Mouse (Mus musculus) G1E (cell line): Measurements from ENCODE around the gene Siae. TPM values are rescaled to one million over a fixed set of nuclear protein-coding genes. Genes with fewer than 3 reads are reported as not detected.

Source experiments
- ATAC-seq: 2 replicates; pipeline ENCODE4 v1.8.0; 2016; ENCODE audit warnings: mild to moderate bottlenecking; ENCODE audit not compliant: insufficient number of reproducible peaks, poor library complexity, low FRiP score, severe bottlenecking; ENCODE audit errors: extremely low read depth
- DNase-seq: peaks from one replicate; pipeline ENCODE4 v3.0.0; 2012; ENCODE audit warnings: low spot score
- H3K27me3 ChIP-seq: 2 replicates; pipeline ENCODE4 v1.6.1; 2012; ENCODE audit warnings: mild to moderate bottlenecking, low read length, inconsistent platforms; ENCODE audit not compliant: insufficient read depth
- H3K36me3 ChIP-seq: replicated peaks from 2 replicates; pipeline ENCODE3; 2012; ENCODE audit warnings: mild to moderate bottlenecking, inconsistent platforms
- H3K4me1 ChIP-seq: 2 replicates; pipeline ENCODE4 v1.6.1; 2012; ENCODE audit warnings: low read depth, low read length, inconsistent platforms, mixed read lengths; ENCODE audit not compliant: insufficient read depth
- H3K4me3 ChIP-seq: 2 replicates; pipeline ENCODE4 v1.5.1; 2012; ENCODE audit warnings: low read depth, mild to moderate bottlenecking, inconsistent platforms, low read length, moderate library complexity, mixed read lengths
- H3K9me3 ChIP-seq: replicated peaks from 2 replicates; pipeline ENCODE4 v1.6.1; 2012; ENCODE audit warnings: inconsistent platforms
- CTCF ChIP-seq: IDR thresholded peaks from 2 replicates; pipeline ENCODE4 v1.5.1; 2012; ENCODE audit warnings: low read depth, low read length, inconsistent platforms, mixed read lengths
- GATA1 ChIP-seq: IDR thresholded peaks from 2 replicates; pipeline ENCODE4 v1.6.1; 2012; ENCODE audit warnings: borderline replicate concordance, low read length, inconsistent platforms, mixed read lengths
- GATA2 ChIP-seq: IDR thresholded peaks from 2 replicates; pipeline ENCODE4 v1.6.1; 2012; ENCODE audit warnings: low read depth, low read length, inconsistent platforms, borderline replicate concordance
- POLR2AphosphoS5 ChIP-seq: IDR thresholded peaks from 2 replicates; pipeline ENCODE4 v1.6.1; 2012; ENCODE audit warnings: low read depth, low read length, inconsistent platforms; ENCODE audit not compliant: insufficient replicate concordance
- TAL1 ChIP-seq: conservative IDR thresholded peaks from 2 replicates; pipeline ENCODE4 v1.6.1; 2012; ENCODE audit warnings: low read depth, low read length, inconsistent platforms, mixed read lengths
- polyA plus RNA-seq: library from polyadenylated mRNA; stranded (reverse); fragments of >175 nt; gene quantifications from 2 replicates; pipeline ENCODE4 v1.2.3, GENCODE M21; 2012
- total RNA-seq, 2 experiments: library from RNA; stranded (forward) in 1 of 2; stranded (reverse) in 1 of 2; fragments of 200-1000 nt in 1 of 2; fragments of >200 nt in 1 of 2; fragmentation: Nextera tagmentation in 1 of 2; gene quantifications; 2 replicates each; pipeline ENCODE4 v1.2.3; 2014 to 2017

Gene Siae
- total and polyA plus RNA-seq, 3 experiments, result 1.9 to 98.8 (median 44.5) TPM

DNA sequence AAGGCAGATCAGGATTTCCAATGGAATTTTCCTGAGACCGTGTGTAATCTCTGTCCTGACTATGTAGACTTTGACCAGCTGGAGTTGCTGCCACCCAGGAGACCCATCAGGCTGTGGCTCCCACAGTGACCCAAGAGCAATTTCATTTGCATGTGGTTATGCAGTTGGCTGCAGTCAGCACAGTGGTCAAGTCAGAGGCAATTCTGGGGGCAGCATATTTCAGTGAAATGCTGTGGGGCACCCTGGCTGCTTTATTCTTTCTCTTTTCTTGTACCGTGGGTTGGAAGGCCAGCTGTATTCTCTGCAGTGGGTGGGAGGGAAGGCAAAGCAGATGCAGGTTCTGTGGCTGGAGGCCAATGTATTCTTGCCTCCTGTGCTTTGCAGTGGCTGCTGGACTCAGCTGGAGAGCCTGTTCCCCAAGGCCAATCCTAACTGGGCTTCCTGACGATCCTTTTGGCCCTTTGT lies 70.6 kb downstream of the Siae start:
- H3K4me1 ChIP-seq, result peaks cover 2% of the 10 kb centered on the region; the same call in 1 of the 2 replicates
- no peak for DNase-seq
- no peaks in the 10 kb centered on the region for H3K27me3 ChIP-seq
- H3K9me3 ChIP-seq, result no peaks in the 10 kb centered on the region
- TF ChIP-seq CTCF (no peak), POLR2AphosphoS5 (no peak), TAL1 (no peak)
- H3K4me3 ChIP-seq, result no peak overlapping the region
- H3K36me3 ChIP-seq, result peaks cover 82% of the 10 kb centered on the region
- no peak for ATAC-seq

DNA sequence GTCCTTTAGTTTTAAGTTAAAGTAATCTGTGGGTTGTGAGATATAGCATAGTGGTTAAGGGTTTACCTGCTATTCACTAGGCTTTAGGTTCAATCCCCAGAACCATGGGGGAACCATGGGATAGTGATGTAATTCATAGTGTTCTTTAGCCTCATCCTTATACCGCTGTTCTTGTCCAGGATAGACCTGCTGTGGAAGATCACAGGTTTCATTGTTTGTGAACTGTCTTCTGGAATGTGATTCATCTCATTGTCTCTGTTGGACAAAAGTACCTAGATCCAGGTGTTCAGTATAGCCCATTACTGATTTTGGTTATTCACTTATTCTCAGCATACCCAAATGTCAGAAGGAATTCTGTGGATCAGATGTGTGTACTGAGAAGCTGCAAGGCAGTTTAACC lies 71.8 kb downstream of the Siae start:
- no peaks in the 10 kb centered on the region for H3K9me3 ChIP-seq
- TF ChIP-seq POLR2AphosphoS5 (no peak), GATA1 (no peak), GATA2 (no peak), CTCF (no peak), TAL1 (no peak)
- peaks cover 2% of the 10 kb centered on the region; the same call in 1 of the 2 replicates for H3K4me1 ChIP-seq
- no peak overlapping the region for H3K4me3 ChIP-seq
- H3K27me3 ChIP-seq, result no peaks in the 10 kb centered on the region
- DNase-seq (no peak), ATAC-seq (no peak)
- H3K36me3 ChIP-seq, result peaks cover 83% of the 10 kb centered on the region

DNA sequence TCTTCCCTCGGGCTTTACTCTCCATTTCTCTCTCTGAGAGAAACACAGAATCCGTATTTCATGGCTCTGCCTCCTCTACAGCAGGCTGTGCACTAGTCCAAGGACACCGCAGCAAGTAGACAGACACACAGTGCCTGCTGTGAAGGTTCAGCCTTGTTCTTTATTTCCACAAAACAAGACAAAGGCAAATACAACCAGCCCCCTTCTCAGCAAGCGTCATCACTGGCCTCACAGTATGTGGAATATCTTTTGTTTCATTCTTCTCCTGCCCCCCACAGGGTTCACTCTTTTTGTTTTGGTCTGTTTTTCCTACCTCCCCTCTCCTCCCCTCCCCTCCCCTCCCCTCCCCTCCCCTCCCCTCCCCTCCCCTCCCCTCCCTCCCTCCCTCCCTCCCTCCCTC lies 73.1 kb downstream of the Siae start:
- TF ChIP-seq GATA2 (no peak), POLR2AphosphoS5 (no peak), TAL1 (no peak), GATA1 (no peak), CTCF (no peak)
- ATAC-seq (no peak), DNase-seq (no peak)
- peaks cover 85% of the 10 kb centered on the region for H3K36me3 ChIP-seq
- H3K4me1 ChIP-seq, result peaks cover 2% of the 10 kb centered on the region; the same call in 1 of the 2 replicates
- H3K27me3 ChIP-seq, result no peaks in the 10 kb centered on the region
- no peak overlapping the region for H3K4me3 ChIP-seq
- H3K9me3 ChIP-seq, result no peaks in the 10 kb centered on the region

DNA sequence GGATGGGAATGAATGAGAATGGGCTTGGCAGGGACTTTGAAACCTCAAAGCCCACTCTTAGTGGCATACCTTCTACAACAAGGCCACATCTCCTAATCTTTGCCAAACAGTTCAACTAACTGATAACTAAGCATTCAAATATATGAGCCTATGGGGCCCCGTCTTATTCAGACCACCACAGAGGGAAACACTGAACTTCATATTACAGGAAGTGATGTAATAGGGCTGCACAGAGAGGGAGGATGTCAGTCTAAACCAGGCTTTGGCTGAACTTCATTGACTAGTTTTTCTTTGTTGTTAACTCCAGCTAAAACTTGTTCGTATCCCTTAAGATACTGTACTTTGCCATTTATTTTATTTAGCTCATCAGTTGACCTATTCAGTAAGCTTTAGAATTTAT lies 74.4 kb downstream of the Siae start:
- H3K4me1 ChIP-seq, result peaks cover 2% of the 10 kb centered on the region; the same call in 1 of the 2 replicates
- no peaks in the 10 kb centered on the region for H3K9me3 ChIP-seq
- DNase-seq, result no peak
- H3K4me3 ChIP-seq, result no peak overlapping the region
- no peaks in the 10 kb centered on the region for H3K27me3 ChIP-seq
- TF ChIP-seq GATA1, result no peak
- no peak for TF ChIP-seq CTCF
- TF ChIP-seq TAL1, result no peak
- TF ChIP-seq POLR2AphosphoS5, result no peak
- no peak for TF ChIP-seq GATA2
- H3K36me3 ChIP-seq, result peaks cover 77% of the 10 kb centered on the region
- ATAC-seq, result no peak

DNA sequence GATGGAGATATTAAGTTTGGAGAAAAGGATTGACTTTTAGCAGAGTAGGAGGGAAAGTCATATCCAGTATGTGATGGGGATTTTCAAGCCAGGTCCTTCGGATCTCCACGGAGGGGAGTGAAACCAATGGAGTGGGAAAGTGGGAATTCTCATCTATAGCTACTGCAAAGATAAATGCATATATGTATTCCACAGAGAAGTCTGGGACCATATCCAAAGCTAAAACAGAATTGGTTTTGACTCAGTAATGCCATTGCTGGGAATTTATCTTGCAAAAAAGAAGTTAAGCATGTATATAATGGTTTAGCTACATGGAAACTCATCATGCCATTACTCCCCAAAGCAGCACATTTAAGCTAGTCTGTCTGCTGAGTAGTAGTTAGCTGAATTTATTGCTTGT lies 76.8 kb downstream of the Siae start:
- no peak for ATAC-seq
- no peak for DNase-seq
- TF ChIP-seq CTCF (no peak), GATA1 (no peak), GATA2 (no peak), POLR2AphosphoS5 (no peak), TAL1 (no peak)
- peaks cover 70% of the 10 kb centered on the region for H3K36me3 ChIP-seq
- peaks cover 2% of the 10 kb centered on the region; the same call in 1 of the 2 replicates for H3K4me1 ChIP-seq
- H3K27me3 ChIP-seq, result no peaks in the 10 kb centered on the region
- no peak overlapping the region for H3K4me3 ChIP-seq
- H3K9me3 ChIP-seq, result no peaks in the 10 kb centered on the region

DNA sequence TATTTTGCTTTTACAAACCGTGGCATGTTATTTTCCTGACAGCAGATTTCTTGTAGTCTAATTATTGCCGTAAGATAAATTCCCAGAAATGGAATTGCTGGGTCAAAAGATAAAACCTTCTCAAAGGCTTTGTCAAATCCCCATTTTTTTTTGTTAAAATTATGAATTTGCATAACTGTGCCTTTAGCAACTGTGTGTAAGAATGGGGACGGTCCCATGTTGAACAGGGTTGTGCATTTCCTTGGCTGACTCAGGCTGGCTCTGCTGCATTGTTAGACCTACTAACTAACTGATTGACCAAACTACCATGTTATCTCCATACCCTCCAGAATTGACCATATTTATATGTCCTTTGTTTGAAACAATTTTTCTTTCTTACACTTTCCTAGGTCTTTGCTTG lies 78.8 kb downstream of the Siae start:
- no peak for TF ChIP-seq GATA2
- TF ChIP-seq CTCF, result no peak
- no peak for TF ChIP-seq GATA1
- no peak for TF ChIP-seq TAL1
- TF ChIP-seq POLR2AphosphoS5, result no peak
- ATAC-seq (no peak), DNase-seq (no peak)
- H3K27me3 ChIP-seq, result no peaks in the 10 kb centered on the region
- peaks cover 71% of the 10 kb centered on the region for H3K36me3 ChIP-seq
- H3K4me3 ChIP-seq, result no peak overlapping the region
- H3K9me3 ChIP-seq, result no peaks in the 10 kb centered on the region
- H3K4me1 ChIP-seq, result peaks cover 2% of the 10 kb centered on the region; the same call in 1 of the 2 replicates
